Mouse (Mus musculus): ENCODE measurements around the gene Pth1r.

GRCm38 (mm10) chr9:110748451-110748850 lies 1.5 kb upstream of the Pth1r start:
- TF ChIP-seq POLR2A (IDR thresholded peaks at IDR 0.05; ENCODE audit: insufficient read depth, low read length) (no peak), CTCF (IDR thresholded peaks at IDR 0.05; ENCODE audit: low read depth, low read length) (no peak)
